Mouse (Mus musculus): Measurements from ENCODE around the gene Cwc22. TPM values are rescaled to one million over a fixed set of nuclear protein-coding genes. Genes with fewer than 3 reads are reported as not detected.

The Cwc22 gene
- total RNA-seq, 2 experiments from 2014 or later, result 19.6 to 23.7 TPM

DNA sequence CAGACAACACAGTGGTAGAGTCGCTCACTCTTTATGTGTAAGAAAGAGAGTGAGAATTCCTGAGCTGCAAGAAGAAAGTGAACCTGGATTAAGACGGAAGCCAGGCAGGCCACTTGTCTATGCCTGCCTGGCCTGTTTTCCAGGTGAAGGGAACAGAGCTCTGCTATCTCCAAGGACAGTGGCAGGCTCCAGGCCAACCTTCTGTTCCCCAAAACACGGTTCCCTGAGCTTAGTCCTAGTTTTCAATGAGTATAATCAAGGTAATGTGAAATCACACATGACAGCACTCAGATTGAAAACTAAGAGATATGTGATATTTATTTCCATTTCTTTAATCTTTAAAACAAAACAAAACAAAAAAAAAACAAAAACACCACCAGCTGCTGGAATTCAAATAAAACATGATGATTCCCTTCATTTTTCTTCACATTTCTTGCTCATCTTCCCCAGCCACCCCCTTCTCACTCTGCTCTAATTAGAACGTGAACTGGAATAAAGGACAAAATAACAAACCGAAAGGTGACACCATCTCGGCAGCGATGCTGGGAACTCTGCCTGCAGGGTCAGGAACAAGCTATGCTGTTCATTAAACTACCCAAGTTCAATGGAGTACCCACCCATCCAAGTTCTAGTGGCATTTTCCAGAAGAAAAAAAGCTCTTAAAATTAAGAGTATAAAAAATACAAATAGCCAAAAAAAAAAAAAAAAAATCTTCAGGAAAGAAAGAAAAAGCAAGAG, 20.8 kb downstream of the Cwc22 start:
- no peak for DNase-seq

- no peak for DNase-seq
Measured at GRCm38 (mm10) chr2:77924003-77924402, 22.2 kb downstream of the Cwc22 start.

GRCm38 (mm10) chr2:77923182-77923581, 23.0 kb downstream of the Cwc22 start:
- no peak for DNase-seq

DNA sequence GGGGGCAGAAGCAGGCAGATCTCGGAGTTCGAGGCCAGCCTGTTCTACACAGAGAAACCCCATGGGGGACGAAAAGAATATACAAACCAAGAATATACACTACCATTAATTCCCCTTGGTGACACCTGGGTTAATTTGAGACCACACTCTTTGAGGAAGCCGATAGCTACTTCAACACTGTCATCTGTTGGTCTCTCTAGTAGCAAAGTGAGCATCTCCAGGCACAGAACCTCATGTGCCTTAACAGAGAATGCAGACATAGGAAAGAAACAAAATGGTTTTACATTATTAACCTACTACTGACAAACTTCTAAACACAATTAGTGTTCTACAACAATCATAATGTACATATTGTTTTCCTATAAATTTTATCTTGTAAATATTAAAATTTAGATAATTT, 24.9 kb downstream of the Cwc22 start:
- DNase-seq, result no peak

- no peak for DNase-seq
Measured at GRCm38 (mm10) chr2:77920621-77921020, 25.6 kb downstream of the Cwc22 start.

DNA sequence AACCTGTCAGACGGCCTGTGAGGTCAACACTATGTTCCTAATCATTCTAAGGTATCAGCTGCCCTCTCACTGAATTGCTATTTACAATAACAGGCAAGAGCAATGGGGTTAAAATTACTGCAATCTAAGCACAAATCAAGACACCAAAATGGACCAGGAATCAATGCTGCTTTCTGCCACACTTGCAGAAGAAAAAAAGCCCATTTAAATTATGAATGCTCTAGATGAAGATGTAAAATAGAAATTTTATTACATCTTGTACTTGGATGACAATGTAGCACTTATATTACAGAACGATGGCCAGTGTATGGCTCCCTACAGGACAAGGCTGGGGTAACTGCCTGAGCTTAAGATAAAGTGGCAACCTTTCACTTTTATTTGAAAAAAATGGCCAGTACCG, 27.7 kb downstream of the Cwc22 start:
- DNase-seq, result no peak

- no peak for DNase-seq
Measured at GRCm38 (mm10) chr2:77918006-77918405, 28.2 kb downstream of the Cwc22 start.

GRCm38 (mm10) chr2:77917360-77917734, 28.8 kb downstream of the Cwc22 start:
- no peak for DNase-seq

DNA sequence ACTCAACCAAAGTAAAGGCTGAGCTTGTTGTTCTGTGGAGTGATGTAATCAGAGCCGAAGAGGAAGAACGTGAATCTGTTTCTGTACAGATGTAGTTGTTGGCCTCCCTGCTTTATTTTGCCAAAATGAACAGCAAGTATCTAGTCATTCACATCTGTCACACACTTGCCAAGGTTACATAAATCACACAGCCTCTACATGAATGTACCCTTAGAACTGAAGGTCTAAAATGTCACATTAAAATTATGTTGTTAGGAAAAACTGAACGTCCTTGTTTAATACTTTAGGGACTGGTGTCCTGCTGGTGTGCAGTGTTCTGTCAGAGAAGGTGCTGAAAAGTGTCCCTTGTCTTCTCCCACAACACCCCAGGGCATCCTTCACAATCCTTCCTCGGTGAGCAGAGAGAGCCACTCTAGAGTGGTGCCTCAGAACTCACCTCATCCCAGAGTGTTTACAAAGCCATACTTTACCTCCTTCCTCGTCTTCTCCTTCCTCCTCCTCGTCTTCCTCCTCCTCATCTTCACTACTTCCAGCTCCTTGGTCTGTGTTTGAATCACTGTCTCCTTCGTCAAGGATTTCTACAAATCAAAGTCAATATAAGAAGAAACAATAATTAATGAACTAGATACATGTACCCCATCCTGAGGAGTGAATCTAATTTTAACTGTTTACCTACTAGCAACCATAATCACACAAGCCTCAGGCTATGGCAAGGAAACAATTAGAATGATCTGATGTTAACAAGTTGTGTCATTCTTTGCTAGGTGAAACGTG, 29.4 kb downstream of the Cwc22 start:
- DNase-seq, result no peak

DNA sequence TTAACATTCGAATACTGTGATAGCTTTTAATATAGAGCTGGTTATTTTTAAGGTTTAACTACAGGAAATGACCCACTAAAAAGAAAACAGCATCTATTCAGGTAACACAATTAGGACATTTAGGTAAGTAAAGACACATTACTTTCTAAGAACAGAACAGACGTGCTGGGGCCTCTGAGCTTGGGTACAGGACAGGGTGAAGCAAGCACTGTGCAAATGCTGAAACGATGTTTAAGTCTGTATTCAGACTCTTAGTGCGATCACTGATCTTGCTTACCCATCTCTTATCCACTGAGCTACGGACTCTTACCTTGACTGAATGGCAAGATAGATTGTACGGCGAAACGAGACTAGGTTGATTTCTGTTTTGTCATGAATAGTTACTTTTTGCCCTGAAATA, 31.0 kb downstream of the Cwc22 start:
- no peak for DNase-seq

- DNase-seq, result no peak
Measured at GRCm38 (mm10) chr2:77913628-77914027, 32.5 kb downstream of the Cwc22 start.

GRCm38 (mm10) chr2:77912197-77912596, 34.0 kb downstream of the Cwc22 start:
- no peak for DNase-seq

- DNase-seq, result no peak
Measured at GRCm38 (mm10) chr2:77911452-77911851, 34.7 kb downstream of the Cwc22 start.

DNA sequence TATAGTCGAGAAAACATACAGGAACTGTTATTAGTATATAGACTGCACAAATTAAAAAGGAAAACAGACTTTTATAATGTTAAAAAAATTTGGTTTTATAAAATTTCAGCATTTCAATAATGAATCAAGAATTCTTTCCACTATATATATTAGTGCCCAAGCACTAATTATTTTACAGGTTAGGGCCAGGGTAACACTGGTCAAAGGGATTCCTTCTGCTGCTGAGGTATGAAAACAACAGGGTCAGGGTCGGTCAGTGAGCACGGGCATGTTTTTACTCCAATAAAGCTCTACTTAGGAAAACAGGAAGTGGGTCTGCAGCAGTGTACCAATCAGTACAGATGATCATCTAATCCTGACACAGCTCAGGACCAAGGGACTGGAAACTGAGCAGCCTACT, 36.0 kb downstream of the Cwc22 start:
- DNase-seq, result no peak

DNA sequence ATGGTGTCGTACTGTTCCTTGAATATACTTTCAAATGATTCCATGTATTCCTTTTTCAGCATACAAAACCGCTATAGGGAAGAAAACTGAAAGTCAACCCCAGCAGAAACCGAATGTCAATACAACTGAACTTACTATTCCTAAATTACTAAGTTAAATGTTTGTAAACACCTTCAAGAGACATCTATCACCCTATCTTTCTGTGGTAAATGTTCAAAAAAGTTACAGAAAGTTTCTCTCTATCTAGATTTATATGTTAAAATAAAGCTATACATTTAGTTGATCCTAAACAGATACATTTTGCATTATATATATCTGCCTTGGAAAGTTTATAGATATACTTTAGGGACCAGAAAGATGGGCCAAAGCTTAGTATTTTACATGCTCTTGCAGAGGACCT, 39.0 kb downstream of the Cwc22 start:
- DNase-seq, result no peak

- DNase-seq, result no peak
Measured at GRCm38 (mm10) chr2:77905023-77905422, 41.2 kb downstream of the Cwc22 start.

DNA sequence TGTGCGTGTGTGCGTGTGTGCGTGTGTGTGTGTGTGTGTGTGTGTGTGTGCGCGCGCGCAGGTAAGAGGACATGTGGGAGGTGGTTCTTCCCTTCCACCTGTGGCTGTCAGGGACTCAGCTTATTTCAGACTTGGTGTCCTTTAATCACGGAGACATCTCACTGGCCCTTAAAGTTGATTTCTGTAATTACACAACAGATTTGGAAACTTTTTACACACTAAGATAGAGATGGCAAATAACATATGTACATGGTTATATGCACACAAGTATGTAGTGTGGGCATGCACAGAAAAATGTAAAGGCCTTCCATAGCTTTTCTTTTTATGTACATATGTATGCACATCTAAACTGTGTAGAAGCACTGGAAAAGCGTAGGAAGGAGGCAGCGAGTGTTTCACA, 41.7 kb downstream of the Cwc22 start:
- DNase-seq, result no peak

DNA sequence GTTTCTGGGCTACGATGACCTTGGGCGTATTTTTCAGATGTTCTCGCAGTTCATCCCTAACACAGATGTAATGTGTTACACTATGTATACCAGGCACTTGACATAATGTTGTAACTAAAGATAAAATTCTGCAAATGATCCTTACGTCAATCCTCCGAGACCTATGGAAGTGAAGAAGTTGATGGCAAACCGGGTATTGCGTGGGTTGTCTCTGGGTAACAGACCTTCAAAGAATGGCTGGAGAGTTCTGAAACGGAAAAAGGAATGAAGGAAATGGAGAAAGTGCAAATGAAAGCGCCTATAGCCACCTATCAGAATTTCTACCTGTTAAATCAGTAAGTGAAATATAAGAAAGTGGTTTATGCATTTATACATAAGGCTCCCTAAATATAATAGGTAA, 42.2 kb downstream of the Cwc22 start:
- DNase-seq, result no peak

DNA sequence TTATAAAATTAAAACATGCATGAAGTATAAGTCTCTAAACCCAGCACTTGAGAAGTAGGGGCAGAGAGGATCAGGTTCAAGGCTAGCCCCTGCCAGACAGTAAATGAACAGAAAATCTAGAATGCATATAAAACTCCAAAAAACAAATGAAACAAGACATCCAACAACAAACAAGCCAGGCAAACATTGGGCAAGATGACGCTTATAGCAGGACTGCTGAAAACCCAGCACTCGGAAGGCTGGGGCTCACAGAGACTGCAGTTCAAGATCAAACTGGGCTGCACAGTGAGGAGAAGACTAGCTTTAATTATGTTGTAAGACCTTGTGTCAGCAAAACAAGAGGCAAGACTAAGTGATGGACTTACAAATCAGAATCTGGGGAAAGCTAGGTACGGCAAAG, 43.1 kb downstream of the Cwc22 start:
- no peak for DNase-seq

GRCm38 (mm10) chr2:77901269-77901668, 44.9 kb downstream of the Cwc22 start:
- DNase-seq, result no peak

DNA sequence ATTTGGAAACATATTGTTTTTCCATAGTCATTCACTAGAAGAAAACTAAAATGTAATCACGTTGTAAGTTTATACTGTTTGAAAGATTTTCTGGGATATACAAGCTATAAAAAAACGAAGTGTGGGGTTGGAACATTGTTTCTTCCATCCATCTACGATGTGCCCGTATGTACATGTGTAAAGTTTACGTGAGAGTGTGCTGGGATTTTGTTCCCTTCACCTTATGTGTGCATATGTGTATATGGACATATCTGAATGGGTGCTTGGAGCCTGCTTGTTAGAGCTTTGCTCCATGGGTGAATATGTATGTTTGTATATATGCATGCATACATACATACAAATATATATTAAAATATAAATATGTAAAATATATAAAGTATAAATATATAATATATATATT, 45.4 kb downstream of the Cwc22 start:
- no peak for DNase-seq

DNA sequence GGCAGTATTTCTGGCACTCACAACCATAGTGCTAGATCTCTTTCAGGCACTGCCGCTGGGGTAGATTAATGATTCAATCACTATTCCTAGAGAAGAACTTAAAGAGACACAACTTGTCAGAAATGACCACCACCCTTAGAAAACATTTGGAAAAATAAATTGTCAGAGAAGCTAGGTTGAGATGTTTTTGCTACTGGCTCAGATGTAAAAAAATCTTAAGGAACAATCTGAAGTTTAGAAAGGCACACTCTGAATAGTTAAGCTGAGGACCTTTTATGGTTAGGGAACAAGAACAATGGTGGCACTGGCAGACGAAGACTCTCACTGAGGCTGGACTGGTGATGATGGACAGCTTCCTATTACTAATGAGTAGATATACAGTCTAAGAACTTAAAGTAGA, 46.1 kb downstream of the Cwc22 start:
- no peak for DNase-seq

DNA sequence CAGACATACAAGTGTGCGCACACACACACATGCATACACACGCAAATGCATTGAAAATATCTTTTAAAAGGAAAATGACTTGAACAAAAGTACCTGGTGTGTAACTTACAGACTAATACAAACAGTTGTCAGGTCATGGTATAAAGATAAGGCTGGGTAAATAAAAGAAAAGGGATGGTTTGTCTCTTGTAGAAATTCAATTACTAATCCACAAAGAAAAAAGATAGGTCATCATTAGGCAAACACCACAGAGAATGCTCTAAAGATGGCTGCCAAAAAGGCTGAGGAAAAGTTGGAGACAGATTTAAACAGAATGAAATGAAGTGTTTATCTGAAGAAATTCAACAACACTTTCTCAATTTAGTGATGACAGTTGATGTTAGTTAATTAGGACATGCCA, 47.7 kb downstream of the Cwc22 start:
- DNase-seq, result no peak

- DNase-seq, result no peak
Measured at GRCm38 (mm10) chr2:77897988-77898387, 48.2 kb downstream of the Cwc22 start.

Measured in gastrocnemius, postnatal 10 days (tissue).